Mouse (Mus musculus) gastrocnemius, adult 2 months (tissue): Measurements from ENCODE around the gene Cpd. TPM values are rescaled to one million over a fixed set of nuclear protein-coding genes. Genes with fewer than 3 reads are reported as not detected.
A peak's percentile ranks its signal among the peaks of the same experiment; 100 is the strongest.

Source experiments
- DNase-seq: peaks from one replicate; pipeline ENCODE4 v3.0.0; 2022
- H3K27ac ChIP-seq: fragments of 200-600 bp; 2 replicates; pipeline ENCODE4 v1.8.1; 2022; ENCODE audit warnings: mild to moderate bottlenecking
- H3K4me3 ChIP-seq: fragments of 200-600 bp; 2 replicates; pipeline ENCODE4 v1.8.1; 2022; ENCODE audit warnings: mild to moderate bottlenecking, moderate library complexity
- CTCF ChIP-seq: fragments of 200-600 bp; IDR thresholded peaks from 2 replicates; pipeline ENCODE4 v1.8.1; 2022; ENCODE audit warnings: antibody characterized with exemption, mild to moderate bottlenecking, moderate library complexity
- intact Hi-C: fragments of 180-260 bp; cut with DNase I; formaldehyde crosslinking; loops from one replicate; pipeline ENCODE4 v1.15.1; 2025
- long read RNA-seq, 2 experiments: library from polyadenylated mRNA; stranded (forward); transcript quantifications; one replicate each; pipeline ENCODE4 v2.0.0; 2021
- total RNA-seq, 2 experiments: library from RNA; stranded (reverse); gene quantifications; 2 replicates each; pipeline ENCODE4 v1.2.3; 2021

Cpd gene
- total RNA-seq = 10 to 100 TPM; 25.7 to 30.5 TPM
- long read RNA-seq, experiment 1, full-length matches to known transcripts = 24 of 25 reads
- long read RNA-seq, experiment 1, partial matches to known transcripts = 1 of 25 reads
- long read RNA-seq, experiment 1, other reads (novel, unspliced or antisense) = 0 of 25 reads
- long read RNA-seq, experiment 2, full-length matches to known transcripts = 16 of 20 reads
- long read RNA-seq, experiment 2, partial matches to known transcripts = 3 of 20 reads
- long read RNA-seq, experiment 2, other reads (novel, unspliced or antisense) = 1 of 20 reads

- peak; percentile 98 for DNase-seq
- peak within 1 kb of the TSS; percentile 92 for H3K4me3 ChIP-seq
- peak within 1 kb of the TSS; percentile 95 for H3K27ac ChIP-seq
- peak; percentile 25; the same call in 1 of the 2 replicates for TF ChIP-seq CTCF
- intact Hi-C loops = loop anchor here (2.0 to 5.0 kb wide), 2 partner anchors 35 to 44 kb away; no protein-coding TSS in a partner anchor
Measured at GRCm38 (mm10) chr11:76846878-76847222, at the start of gene Cpd. Gene Cpd, minus strand, starts transcription at chr11:76847018.

- DNase-seq = no peak
- Histone ChIP-seq H3K4me3 (no peak overlapping the region), H3K27ac (peak overlapping the region; percentile 0; the same call in 1 of the 2 replicates)
- no peak for TF ChIP-seq CTCF
- intact Hi-C loops = loop anchor here (10.0 kb wide), 1 partner anchor 222 kb away; the partner anchor contains the start of genes Bhlha9 and Trarg1
Measured at GRCm38 (mm10) chr11:76896360-76896759, 49.5 kb upstream of the Cpd start.

GRCm38 (mm10) chr11:76894240-76894639, 47.4 kb upstream of the Cpd start:
- TF ChIP-seq CTCF = peak; percentile 87
- DNase-seq = peak; percentile 73
- intact Hi-C loops = loop anchor here (1.0 to 10.0 kb wide), 2 partner anchors 104 to 219 kb away; partner anchors contain the start of genes Bhlha9 and Trarg1
- H3K4me3 ChIP-seq = peak overlapping the region; percentile 34
- H3K27ac ChIP-seq = peak overlapping the region; percentile 66

- Histone ChIP-seq H3K4me3 (peak overlapping the region; percentile 34; the same call in 1 of the 2 replicates), H3K27ac (peak overlapping the region; percentile 66)
- no peak for TF ChIP-seq CTCF
- peak; percentile 30 for DNase-seq
- intact Hi-C loops = loop anchor here (10.0 kb wide), 1 partner anchor 219 kb away; the partner anchor contains the start of genes Bhlha9 and Trarg1
Measured at GRCm38 (mm10) chr11:76893570-76893969, 46.8 kb upstream of the Cpd start.

- H3K4me3 ChIP-seq = no peak overlapping the region
- peak overlapping the region; percentile 66 for H3K27ac ChIP-seq
- DNase-seq = no peak
- intact Hi-C loops = loop anchor here (10.0 kb wide), 1 partner anchor 218 kb away; the partner anchor contains the start of genes Bhlha9 and Trarg1
- TF ChIP-seq CTCF = no peak
Measured at GRCm38 (mm10) chr11:76892972-76893371, 46.2 kb upstream of the Cpd start.

GRCm38 (mm10) chr11:76891738-76892349, 45.0 kb upstream of the Cpd start:
- DNase-seq = no peak
- no peak overlapping the region for H3K4me3 ChIP-seq
- no peak overlapping the region; the same call in 1 of the 2 replicates for H3K27ac ChIP-seq
- intact Hi-C loops = loop anchor here (2.0 to 10.0 kb wide), 2 partner anchors 45 to 217 kb away; partner anchors contain the start of genes Bhlha9, Cpd and Trarg1
- no peak for TF ChIP-seq CTCF

- intact Hi-C loops = loop anchor here (2.0 to 10.0 kb wide), 2 partner anchors 44 to 216 kb away; partner anchors contain the start of genes Bhlha9, Cpd and Trarg1
- Histone ChIP-seq H3K27ac (peak overlapping the region; percentile 61), H3K4me3 (no peak overlapping the region)
- DNase-seq = no peak
- TF ChIP-seq CTCF = no peak
Measured at GRCm38 (mm10) chr11:76891171-76891570, 44.4 kb upstream of the Cpd start.

- no peak for TF ChIP-seq CTCF
- intact Hi-C loops = loop anchor here (2.0 to 10.0 kb wide), 2 partner anchors 43 to 215 kb away; partner anchors contain the start of genes Bhlha9, Cpd and Trarg1
- peak; percentile 24 for DNase-seq
- Histone ChIP-seq H3K27ac (peak overlapping the region; percentile 75), H3K4me3 (no peak overlapping the region)
Measured at GRCm38 (mm10) chr11:76889339-76890164, 42.7 kb upstream of the Cpd start.

- intact Hi-C loops = no loop called here
- H3K27ac ChIP-seq = no peak overlapping the region
- H3K4me3 ChIP-seq = no peak overlapping the region
- no peak for TF ChIP-seq CTCF
- DNase-seq = no peak
Measured at GRCm38 (mm10) chr11:76884451-76884850, 37.6 kb upstream of the Cpd start.

- Histone ChIP-seq H3K27ac (no peak overlapping the region), H3K4me3 (no peak overlapping the region)
- DNase-seq = no peak
- no peak for TF ChIP-seq CTCF
- intact Hi-C loops = no loop called here
Measured at GRCm38 (mm10) chr11:76879816-76880215, 33.0 kb upstream of the Cpd start.

GRCm38 (mm10) chr11:76874766-76875165, 27.9 kb upstream of the Cpd start:
- intact Hi-C loops = no loop called here
- Histone ChIP-seq H3K4me3 (no peak overlapping the region), H3K27ac (no peak overlapping the region)
- no peak for TF ChIP-seq CTCF
- DNase-seq = no peak

GRCm38 (mm10) chr11:76873865-76874264, 27.0 kb upstream of the Cpd start:
- no peak overlapping the region for H3K27ac ChIP-seq
- DNase-seq = no peak
- intact Hi-C loops = no loop called here
- TF ChIP-seq CTCF = no peak
- H3K4me3 ChIP-seq = no peak overlapping the region
